Mouse (Mus musculus) liver, embryonic 11.5 days (tissue): Measurements from ENCODE around the gene Kmo. TPM values are rescaled to one million over a fixed set of nuclear protein-coding genes. Genes with fewer than 3 reads are reported as not detected.

ENCODE experiments used
- ATAC-seq: fragments of 200-750 bp; cut with Nextera tagmentation; replicated peaks from 2 replicates; pipeline ENCODE4 v1.8.0; 2017; ENCODE audit warnings: moderate number of reproducible peaks, mild to moderate bottlenecking, moderate TSS enrichment, moderate library complexity; ENCODE audit not compliant: low FRiP score
- DNase-seq: peaks from one replicate; pipeline ENCODE4 v3.0.0-alpha.2; 2017; ENCODE audit warnings: low spot score
- H3K27ac ChIP-seq: fragments of 300-500 bp; sonication (generic); 2 replicates; pipeline ENCODE4 v1.5.1; 2014; ENCODE audit warnings: mild to moderate bottlenecking, low read depth, low read length, control low read depth
- H3K27me3 ChIP-seq: fragments of 300-500 bp; sonication (generic); replicated peaks from 2 replicates; pipeline ENCODE4 v1.6.1; 2014; ENCODE audit warnings: low read length, mixed read lengths; ENCODE audit not compliant: control insufficient read depth, insufficient read depth
- H3K36me3 ChIP-seq: fragments of 300-500 bp; sonication (generic); 2 replicates; pipeline ENCODE4 v1.6.1; 2014; ENCODE audit warnings: mild to moderate bottlenecking, low read length, moderate library complexity, mixed read lengths; ENCODE audit not compliant: control insufficient read depth, insufficient read depth
- H3K4me1 ChIP-seq: fragments of 300-500 bp; sonication (generic); replicated peaks from 2 replicates; pipeline ENCODE4 v1.6.1; 2014; ENCODE audit warnings: low read length, mixed read lengths; ENCODE audit not compliant: control insufficient read depth, insufficient read depth
- H3K4me2 ChIP-seq: fragments of 300-500 bp; sonication (generic); 2 replicates; pipeline ENCODE4 v1.6.1; 2014; ENCODE audit warnings: mild to moderate bottlenecking, control low read depth, moderate library complexity
- H3K4me3 ChIP-seq: fragments of 300-500 bp; sonication (generic); 2 replicates; pipeline ENCODE4 v1.5.1; 2014; ENCODE audit warnings: low read depth, low read length, control low read depth
- H3K9ac ChIP-seq: fragments of 300-500 bp; sonication (generic); 2 replicates; pipeline ENCODE4 v1.6.1; 2014; ENCODE audit warnings: low read depth, low read length, control low read depth
- H3K9me3 ChIP-seq: fragments of 300-500 bp; sonication (generic); 2 replicates; pipeline ENCODE4 v1.6.1; 2016; ENCODE audit warnings: low read length, inconsistent platforms, mixed read lengths; ENCODE audit not compliant: control insufficient read depth
- WGBS: fragments of 180-500 bp; shearing (Covaris S2); extraction: QIAGEN DNeasy Blood & Tissue Kit; methylation state at CpG from one replicate; pipeline ENCODE4 v1.1.7; 2014; 5-methylcytosine and 5-hydroxymethylcytosine counted together
- polyA plus RNA-seq: library from polyadenylated mRNA; unstranded; fragments of >200 nt; fragmentation: Nextera tagmentation; extraction: Ambion mirVana; gene quantifications from 2 replicates; pipeline ENCODE4 v1.2.1, GENCODE M21; 2014

The Kmo gene
- polyA plus RNA-seq, 1 experiment from 2014 or later: 1.9 TPM

- DNase-seq (no peak), ATAC-seq (no peak)
- Histone ChIP-seq H3K4me3 (no peak overlapping the region), H3K4me1 (no peaks in the 10 kb centered on the region), H3K27ac (no peak overlapping the region), H3K36me3 (no peaks in the 10 kb centered on the region), H3K9me3 (no peaks in the 10 kb centered on the region), H3K9ac (no peak overlapping the region), H3K27me3 (no peaks in the 10 kb centered on the region), H3K4me2 (no peak overlapping the region)
- 76% methylated on average over 7 of the region's 7 CpGs for WGBS
Measured at GRCm38 (mm10) chr1:175673563-175674325, 53.6 kb downstream of the Kmo start.

- no peak for ATAC-seq
- WGBS: 79% methylated on average over 6 of the region's 6 CpGs
- no peak overlapping the region for H3K4me3 ChIP-seq
- H3K27me3 ChIP-seq: no peaks in the 10 kb centered on the region
- no peak overlapping the region for H3K9ac ChIP-seq
- no peaks in the 10 kb centered on the region for H3K36me3 ChIP-seq
- no peak overlapping the region for H3K4me2 ChIP-seq
- no peak overlapping the region for H3K27ac ChIP-seq
- no peaks in the 10 kb centered on the region for H3K9me3 ChIP-seq
- no peaks in the 10 kb centered on the region for H3K4me1 ChIP-seq
- DNase-seq: no peak
Measured at GRCm38 (mm10) chr1:175675116-175675515, 54.9 kb downstream of the Kmo start.

- ATAC-seq (no peak), DNase-seq (no peak)
- 73% methylated on average over 6 of the region's 6 CpGs for WGBS
- Histone ChIP-seq H3K27me3 (no peaks in the 10 kb centered on the region), H3K9me3 (no peaks in the 10 kb centered on the region), H3K36me3 (no peaks in the 10 kb centered on the region), H3K4me3 (no peak overlapping the region), H3K4me1 (no peaks in the 10 kb centered on the region), H3K27ac (no peak overlapping the region), H3K4me2 (no peak overlapping the region), H3K9ac (no peak overlapping the region)
Measured at GRCm38 (mm10) chr1:175677459-175677858, 57.3 kb downstream of the Kmo start.

- no peak for DNase-seq
- Histone ChIP-seq H3K4me3 (no peak overlapping the region), H3K4me1 (no peaks in the 10 kb centered on the region), H3K27ac (no peak overlapping the region), H3K4me2 (no peak overlapping the region), H3K36me3 (no peaks in the 10 kb centered on the region), H3K27me3 (no peaks in the 10 kb centered on the region), H3K9me3 (no peaks in the 10 kb centered on the region), H3K9ac (no peak overlapping the region)
- 80% methylated on average over 6 of the region's 6 CpGs for WGBS
- ATAC-seq: no peak
Measured at GRCm38 (mm10) chr1:175680995-175681394, 60.8 kb downstream of the Kmo start.

GRCm38 (mm10) chr1:175691686-175692245 is 71.6 kb downstream of the Kmo start:
- H3K27me3 ChIP-seq: no peaks in the 10 kb centered on the region
- no peak for DNase-seq
- ATAC-seq: peak; percentile 1; the same call in 1 of the 2 replicates
- no peaks in the 10 kb centered on the region for H3K36me3 ChIP-seq
- H3K9ac ChIP-seq: peak overlapping the region; percentile 75
- WGBS: 1% methylated on average over 22 of the region's 22 CpGs
- H3K9me3 ChIP-seq: no peaks in the 10 kb centered on the region
- peak overlapping the region; percentile 86 for H3K4me2 ChIP-seq
- H3K27ac ChIP-seq: peak overlapping the region; percentile 63
- peak overlapping the region; percentile 73 for H3K4me3 ChIP-seq
- H3K4me1 ChIP-seq: peaks cover 2% of the 10 kb centered on the region; the same call in 1 of the 2 replicates

GRCm38 (mm10) chr1:175692246-175692996 is 72.2 kb downstream of the Kmo start, which contains the start of the genes Opn3 and Chml:
Gene Opn3 (minus strand): TSS chr1:175692776.
Gene Chml (minus strand): TSS chr1:175692901.
- H3K9me3 ChIP-seq: no peaks in the 10 kb centered on the region
- H3K27me3 ChIP-seq: no peaks in the 10 kb centered on the region
- H3K4me2 ChIP-seq: peak within 1 kb of the TSS; percentile 86
- peak within 1 kb of the TSS; percentile 73 for H3K4me3 ChIP-seq
- H3K9ac ChIP-seq: peak within 1 kb of the TSS; percentile 75
- peaks cover 2% of the 10 kb centered on the region; the same call in 1 of the 2 replicates for H3K4me1 ChIP-seq
- ATAC-seq (peak; percentile 96), DNase-seq (peak; percentile 96)
- WGBS: 1% methylated on average over 67 of the region's 73 CpGs
- peak within 1 kb of the TSS; percentile 63 for H3K27ac ChIP-seq
- no peaks in the 10 kb centered on the region for H3K36me3 ChIP-seq

- no peaks in the 10 kb centered on the region for H3K9me3 ChIP-seq
- no peak for DNase-seq
- H3K27ac ChIP-seq: no peak overlapping the region
- peak overlapping the region; percentile 73 for H3K4me3 ChIP-seq
- no peaks in the 10 kb centered on the region for H3K27me3 ChIP-seq
- no peaks in the 10 kb centered on the region for H3K36me3 ChIP-seq
- no peak; the same call in none of the 2 replicates for ATAC-seq
- peak overlapping the region; percentile 62 for H3K9ac ChIP-seq
- WGBS: 2% methylated on average over 17 of the region's 17 CpGs
- peaks cover 2% of the 10 kb centered on the region; the same call in 1 of the 2 replicates for H3K4me1 ChIP-seq
- peak overlapping the region; percentile 68 for H3K4me2 ChIP-seq
Measured at GRCm38 (mm10) chr1:175692997-175693361, 72.8 kb downstream of the Kmo start.

GRCm38 (mm10) chr1:175693429-175693960 is 73.3 kb downstream of the Kmo start:
- peak overlapping the region; percentile 73 for H3K4me3 ChIP-seq
- H3K9ac ChIP-seq: peak overlapping the region; percentile 62
- WGBS: 49% methylated on average over 12 of the region's 12 CpGs
- ATAC-seq: no peak; the same call in 1 of the 2 replicates
- no peak overlapping the region for H3K27ac ChIP-seq
- peaks cover 2% of the 10 kb centered on the region; the same call in 1 of the 2 replicates for H3K4me1 ChIP-seq
- DNase-seq: no peak
- H3K9me3 ChIP-seq: no peaks in the 10 kb centered on the region
- peak overlapping the region; percentile 68 for H3K4me2 ChIP-seq
- no peaks in the 10 kb centered on the region for H3K27me3 ChIP-seq
- no peaks in the 10 kb centered on the region for H3K36me3 ChIP-seq
